In the genomic region with DNA sequence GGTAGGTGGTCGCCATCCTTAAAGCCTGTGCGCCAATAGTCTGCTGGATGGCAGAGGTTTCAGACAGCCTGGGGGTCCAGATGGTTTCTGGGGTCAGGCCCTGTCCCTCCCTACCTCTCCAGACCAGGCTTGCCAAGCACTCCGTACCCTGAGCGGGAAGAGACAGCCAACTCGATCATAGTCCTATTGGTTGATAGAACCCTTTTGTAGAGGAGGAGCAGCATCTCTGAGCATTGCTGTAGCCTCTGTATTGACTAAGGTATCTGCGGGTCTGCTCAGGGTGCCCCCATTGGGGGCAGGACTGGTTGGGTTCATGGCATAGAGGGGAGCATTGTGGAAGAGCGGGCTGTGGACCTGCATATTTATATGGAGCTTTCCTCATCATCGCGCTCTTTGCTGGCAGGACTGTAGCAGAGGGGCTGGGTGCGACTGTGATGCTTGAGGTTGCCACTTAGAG, we compare ENCODE assay signal across 8 mouse cellular contexts. TPM values are rescaled to one million over a fixed set of nuclear protein-coding genes. Genes with fewer than 3 reads are reported as not detected.
DNase-seq lines count a peak whose midpoint lies in the region; ATAC-seq and TF ChIP-seq lines count a peak whose summit lies in the region.

No protein-coding gene starts in this region.

- no peak for ATAC-seq in megakaryocyte, adult 5-6 weeks (ENCODE audit: poor library complexity, severe bottlenecking)
- ATAC-seq in limb, embryonic 11.5 days (ENCODE audit: insufficient number of reproducible peaks, low FRiP score, low TSS enrichment, low read depth) = peak; percentile 57

- H3K27ac ChIP-seq in cerebellum, adult 2 months (ENCODE audit: insufficient read depth, low read length) = no peak overlapping the region
- H3K27ac ChIP-seq in limb, embryonic 11.5 days (replicated peaks; ENCODE audit: low read depth, low read length) = no peak overlapping the region
- H3K27ac ChIP-seq in small intestine, adult 2 months (ENCODE audit: insufficient read depth, low read depth, low read length) = no peak overlapping the region

- 13% methylated on average over 10 of the region's 10 CpGs for WGBS in cerebellum, adult 2 months
- WGBS in limb, embryonic 11.5 days = 22% methylated on average over 10 of the region's 10 CpGs
- 40% methylated on average over 10 of the region's 10 CpGs for WGBS in small intestine, adult 2 months

- H3K4me1 ChIP-seq in cerebellum, adult 2 months (ENCODE audit: control insufficient read depth, insufficient read depth, low read length) = peaks cover 8% of the 10 kb centered on the region
- peaks cover 15% of the 10 kb centered on the region for H3K4me1 ChIP-seq in megakaryocyte, embryonic 14.5 days
- no peaks in the 10 kb centered on the region for H3K4me1 ChIP-seq in limb, embryonic 11.5 days (ENCODE audit: control insufficient read depth, insufficient read depth, low read length)
- H3K4me1 ChIP-seq in small intestine, adult 2 months (ENCODE audit: control insufficient read depth, insufficient read depth, insufficient read length, low read length) = no peaks in the 10 kb centered on the region

- no peak for TF ChIP-seq CTCF in cerebellum, adult 2 months (IDR thresholded peaks at IDR 0.05; ENCODE audit: borderline replicate concordance, insufficient read depth, low read depth, low read length)
- no peak for TF ChIP-seq CTCF in small intestine, adult 2 months (IDR thresholded peaks at IDR 0.05; ENCODE audit: extremely low read depth, insufficient read length, insufficient replicate concordance, low read depth, low read length)

- no peaks in the 10 kb centered on the region for H3K9me3 ChIP-seq in megakaryocyte, embryonic 14.5 days
- H3K9me3 ChIP-seq in limb, embryonic 11.5 days (ENCODE audit: control insufficient read depth, low read length) = no peaks in the 10 kb centered on the region

- no peak for TF ChIP-seq POLR2A in cerebellum, adult 2 months (IDR thresholded peaks at IDR 0.05; ENCODE audit: borderline replicate concordance, insufficient read depth, low read length)
- TF ChIP-seq POLR2A in small intestine, adult 2 months (IDR thresholded peaks at IDR 0.05; ENCODE audit: low read depth, low read length) = no peak

- H3K27me3 ChIP-seq in cerebellum, adult 2 months (ENCODE audit: control insufficient read depth, insufficient read depth, low read length) = no peaks in the 10 kb centered on the region
- peaks cover 68% of the 10 kb centered on the region for H3K27me3 ChIP-seq in megakaryocyte, embryonic 14.5 days (replicated peaks)
- H3K27me3 ChIP-seq in limb, embryonic 11.5 days (ENCODE audit: control insufficient read depth, insufficient read depth, low read length) = no peaks in the 10 kb centered on the region
- H3K27me3 ChIP-seq in small intestine, adult 2 months (ENCODE audit: control insufficient read depth, insufficient read depth, low read length) = no peaks in the 10 kb centered on the region

- H3K36me3 ChIP-seq in megakaryocyte, embryonic 14.5 days (replicated peaks; ENCODE audit: low read length) = no peaks in the 10 kb centered on the region
- H3K36me3 ChIP-seq in limb, embryonic 11.5 days (ENCODE audit: control insufficient read depth, insufficient read depth, low read length) = no peaks in the 10 kb centered on the region; the same call in 1 of the 2 replicates
- no peaks in the 10 kb centered on the region for H3K36me3 ChIP-seq in small intestine, adult 2 months (ENCODE audit: control insufficient read depth, insufficient read depth, low read length)

- peak overlapping the region; percentile 63 for H3K9ac ChIP-seq in limb, embryonic 11.5 days (ENCODE audit: low read length)

- H3K4me2 ChIP-seq in limb, embryonic 11.5 days (ENCODE audit: low read depth, severe bottlenecking) = peak overlapping the region; percentile 58

- no peak for DNase-seq in cerebellum, adult 2 months
- DNase-seq in cerebellum, adult 9-11 months = no peak
- DNase-seq in limb, embryonic 11.5 days (ENCODE audit: low spot score) = no peak
- DNase-seq in kidney, adult 18-20 months = no peak
- DNase-seq in embryo, embryonic 10 days (ENCODE audit: low spot score) = no peak

- H3K4me3 ChIP-seq in cerebellum, adult 2 months (replicated peaks; ENCODE audit: insufficient read depth, low read depth, low read length) = peak overlapping the region; percentile 74
- H3K4me3 ChIP-seq in megakaryocyte, embryonic 14.5 days (replicated peaks) = peak overlapping the region; percentile 86
- peak overlapping the region; percentile 45 for H3K4me3 ChIP-seq in limb, embryonic 11.5 days (ENCODE audit: low read depth, low read length)
- peak overlapping the region; percentile 66 for H3K4me3 ChIP-seq in small intestine, adult 2 months (ENCODE audit: low read depth, low read length)

RNA-seq across cellular contexts. Expression of gene Plxna3, which starts 0.4 kb away (rescaled TPM):
- polyA plus RNA-seq in cerebellum, adult 2 months (2012; rRNA removed) = 52.5 and 69.2 TPM in 2 replicates
- polyA plus RNA-seq in megakaryocyte, embryonic 14.5 days (2012; ENCODE audit: insufficient read depth, low replicate concordance) = 1.3 TPM in 1 of 2 replicates, not detected in the other
- 0.09 and 0.50 TPM in 2 replicates for total RNA-seq in megakaryocyte, adult 5-6 weeks (2015)
- total RNA-seq in megakaryocyte, adult 5-6 weeks (2017) = 0.57 and 0.70 TPM in 2 replicates
- polyA plus RNA-seq in limb, embryonic 11.5 days (2014; fragmentation: Nextera tagmentation; extraction: Ambion mirVana) = 10.5 and 12.9 TPM in 2 replicates
- polyA plus RNA-seq in small intestine, adult 2 months (2012; rRNA removed) = 3.1 and 4.4 TPM in 2 replicates

RNA-seq across cellular contexts. Expression of gene Fam50a, which starts 16.4 kb away (rescaled TPM):
- polyA plus RNA-seq in cerebellum, adult 2 months (2012; rRNA removed) = 46.2 and 50.7 TPM in 2 replicates
- 3.0 and 35.7 TPM in 2 replicates for polyA plus RNA-seq in megakaryocyte, embryonic 14.5 days (2012; ENCODE audit: insufficient read depth, low replicate concordance)
- 43.2 and 51.5 TPM in 2 replicates for total RNA-seq in megakaryocyte, adult 5-6 weeks (2015)
- 42.8 and 63.1 TPM in 2 replicates for total RNA-seq in megakaryocyte, adult 5-6 weeks (2017)
- 65.8 and 67.8 TPM in 2 replicates for polyA plus RNA-seq in limb, embryonic 11.5 days (2014; fragmentation: Nextera tagmentation; extraction: Ambion mirVana)
- polyA plus RNA-seq in small intestine, adult 2 months (2012; rRNA removed) = 6.4 and 10.4 TPM in 2 replicates

RNA-seq across cellular contexts. Expression of gene Lage3, which starts 24.2 kb away (rescaled TPM):
- 68.3 and 72.2 TPM in 2 replicates for polyA plus RNA-seq in cerebellum, adult 2 months (2012; rRNA removed)
- polyA plus RNA-seq in megakaryocyte, embryonic 14.5 days (2012; ENCODE audit: insufficient read depth, low replicate concordance) = 7.0 and 8.9 TPM in 2 replicates
- total RNA-seq in megakaryocyte, adult 5-6 weeks (2015) = 53.3 and 55.1 TPM in 2 replicates
- 16.0 and 20.2 TPM in 2 replicates for total RNA-seq in megakaryocyte, adult 5-6 weeks (2017)
- 121 and 122 TPM in 2 replicates for polyA plus RNA-seq in limb, embryonic 11.5 days (2014; fragmentation: Nextera tagmentation; extraction: Ambion mirVana)
- 16.9 and 17.1 TPM in 2 replicates for polyA plus RNA-seq in small intestine, adult 2 months (2012; rRNA removed)

RNA-seq across cellular contexts. Expression of gene Gdi1, which starts 24.4 kb away (rescaled TPM):
- 843 and 859 TPM in 2 replicates for polyA plus RNA-seq in cerebellum, adult 2 months (2012; rRNA removed)
- polyA plus RNA-seq in megakaryocyte, embryonic 14.5 days (2012; ENCODE audit: insufficient read depth, low replicate concordance) = 38.9 and 88.6 TPM in 2 replicates
- total RNA-seq in megakaryocyte, adult 5-6 weeks (2015) = 133 and 170 TPM in 2 replicates
- total RNA-seq in megakaryocyte, adult 5-6 weeks (2017) = 44.6 and 70.5 TPM in 2 replicates
- 176 and 207 TPM in 2 replicates for polyA plus RNA-seq in limb, embryonic 11.5 days (2014; fragmentation: Nextera tagmentation; extraction: Ambion mirVana)
- polyA plus RNA-seq in small intestine, adult 2 months (2012; rRNA removed) = 61.7 and 88.3 TPM in 2 replicates

RNA-seq across cellular contexts. Expression of gene Atp6ap1, which starts 32.3 kb away (rescaled TPM):
- polyA plus RNA-seq in cerebellum, adult 2 months (2012; rRNA removed) = 506 and 526 TPM in 2 replicates
- 10.7 and 29.6 TPM in 2 replicates for polyA plus RNA-seq in megakaryocyte, embryonic 14.5 days (2012; ENCODE audit: insufficient read depth, low replicate concordance)
- total RNA-seq in megakaryocyte, adult 5-6 weeks (2015) = 229 and 231 TPM in 2 replicates
- total RNA-seq in megakaryocyte, adult 5-6 weeks (2017) = 218 and 254 TPM in 2 replicates
- 81.1 and 84.3 TPM in 2 replicates for polyA plus RNA-seq in limb, embryonic 11.5 days (2014; fragmentation: Nextera tagmentation; extraction: Ambion mirVana)
- 119 and 169 TPM in 2 replicates for polyA plus RNA-seq in small intestine, adult 2 months (2012; rRNA removed)
